12 mouse cellular contexts compared by ENCODE assay signal in genomic region chr14:61861357-61861958, GRCm38 (mm10).
DNase-seq lines count a peak whose midpoint lies in the region; ATAC-seq and TF ChIP-seq lines count a peak whose summit lies in the region.
"Had no signal": no experiment of that assay in that cellular context is flagged by ENCODE, and none has a peak within 500 bp of the region (broad histone marks: within the 10 kb centered on the region; RNA-seq: fewer than 3 reads in every experiment).

No protein-coding gene starts in this region.

- no peak overlapping the region for H3K9ac ChIP-seq in forebrain, embryonic 13.5 days
- H3K9ac ChIP-seq in midbrain, embryonic 13.5 days (replicated peaks) = no peak overlapping the region

- ATAC-seq in forebrain, embryonic 13.5 days = no peak
- no peak for ATAC-seq in midbrain, embryonic 13.5 days

- no peak for TF ChIP-seq CTCF in kidney, adult 2 months (conservative IDR thresholded peaks at IDR 0.05; ENCODE audit: insufficient read depth, insufficient read length, low read depth, low read length)
- TF ChIP-seq CTCF in cerebellum, adult 2 months (IDR thresholded peaks at IDR 0.05; ENCODE audit: borderline replicate concordance, insufficient read depth, low read depth, low read length) = no peak

- no peaks in the 10 kb centered on the region for H3K9me3 ChIP-seq in forebrain, embryonic 13.5 days (replicated peaks)
- no peaks in the 10 kb centered on the region for H3K9me3 ChIP-seq in midbrain, embryonic 13.5 days
- H3K9me3 ChIP-seq: limb, embryonic 10.5 days; midbrain, embryonic 10.5 days had no signal

- no peak overlapping the region for H3K4me3 ChIP-seq in kidney, adult 2 months (ENCODE audit: insufficient read depth, low read depth, low read length)
- no peak overlapping the region for H3K4me3 ChIP-seq in forebrain, embryonic 13.5 days
- no peak overlapping the region for H3K4me3 ChIP-seq in midbrain, embryonic 13.5 days (replicated peaks)
- H3K4me3 ChIP-seq in cerebellum, adult 2 months (replicated peaks; ENCODE audit: insufficient read depth, low read depth, low read length) = no peak overlapping the region
- H3K4me3 ChIP-seq: limb, embryonic 10.5 days; midbrain, embryonic 10.5 days had no signal

- no peaks in the 10 kb centered on the region for H3K4me1 ChIP-seq in kidney, adult 2 months (ENCODE audit: control insufficient read depth, insufficient read depth, low read length)
- H3K4me1 ChIP-seq in forebrain, embryonic 13.5 days = no peaks in the 10 kb centered on the region
- no peaks in the 10 kb centered on the region for H3K4me1 ChIP-seq in midbrain, embryonic 13.5 days (replicated peaks)
- H3K4me1 ChIP-seq in cerebellum, adult 2 months (ENCODE audit: control insufficient read depth, insufficient read depth, low read length) = no peaks in the 10 kb centered on the region
- H3K4me1 ChIP-seq: midbrain, embryonic 10.5 days had no signal

- H3K27ac ChIP-seq in kidney, adult 2 months (ENCODE audit: insufficient read depth, low read depth, low read length) = no peak overlapping the region
- no peak overlapping the region for H3K27ac ChIP-seq in forebrain, embryonic 13.5 days
- no peak overlapping the region for H3K27ac ChIP-seq in midbrain, embryonic 13.5 days
- no peak overlapping the region for H3K27ac ChIP-seq in cerebellum, adult 2 months (ENCODE audit: insufficient read depth, low read length)
- H3K27ac ChIP-seq: kidney, postnatal 0 days; limb, embryonic 10.5 days; midbrain, embryonic 10.5 days had no signal

- WGBS in kidney, adult 2 months = 95% methylated on average over 8 of the region's 8 CpGs
- 93% methylated on average over 8 of the region's 8 CpGs for WGBS in forebrain, embryonic 13.5 days
- 91% methylated on average over 8 of the region's 8 CpGs for WGBS in midbrain, embryonic 13.5 days
- 90% methylated on average over 8 of the region's 8 CpGs for WGBS in cerebellum, adult 2 months

- no peak for TF ChIP-seq POLR2A in kidney, adult 2 months (IDR thresholded peaks at IDR 0.05; ENCODE audit: low read depth, low read length)
- TF ChIP-seq POLR2A in cerebellum, adult 2 months (IDR thresholded peaks at IDR 0.05; ENCODE audit: borderline replicate concordance, insufficient read depth, low read length) = no peak

- DNase-seq in kidney, adult 2 months = peak; percentile 13
- no peak for DNase-seq in kidney, adult 8-10 months
- peak; percentile 13 to 45 for DNase-seq in spleen, postnatal 36 days (ENCODE audit: low spot score in 2 of 2)
- no peak for DNase-seq in spleen, adult 12 weeks (ENCODE audit: low spot score)
- DNase-seq in monocyte, adult 2 months (ENCODE audit: low read depth in 1 of 2, low spot score in 2 of 2) = peak; percentile 50 to 71
- no peak for DNase-seq in cerebellum, adult 2 months
- DNase-seq: cerebellum, adult 11 months had no signal

- H3K4me2 ChIP-seq in forebrain, embryonic 13.5 days = no peak overlapping the region
- no peak overlapping the region for H3K4me2 ChIP-seq in midbrain, embryonic 13.5 days (replicated peaks)

- no peaks in the 10 kb centered on the region for H3K27me3 ChIP-seq in kidney, adult 2 months (replicated peaks; ENCODE audit: control insufficient read depth, insufficient read depth, low read length)
- H3K27me3 ChIP-seq in forebrain, embryonic 13.5 days = no peaks in the 10 kb centered on the region
- no peaks in the 10 kb centered on the region for H3K27me3 ChIP-seq in midbrain, embryonic 13.5 days
- H3K27me3 ChIP-seq in cerebellum, adult 2 months (ENCODE audit: control insufficient read depth, insufficient read depth, low read length) = no peaks in the 10 kb centered on the region

- H3K36me3 ChIP-seq in kidney, adult 2 months (ENCODE audit: control insufficient read depth, insufficient read depth, low read length) = no peaks in the 10 kb centered on the region
- H3K36me3 ChIP-seq in forebrain, embryonic 13.5 days (ENCODE audit: poor library complexity, severe bottlenecking) = no peaks in the 10 kb centered on the region
- no peaks in the 10 kb centered on the region for H3K36me3 ChIP-seq in midbrain, embryonic 13.5 days
- H3K36me3 ChIP-seq: limb, embryonic 10.5 days; midbrain, embryonic 10.5 days had no signal

Comparison
In these comparisons a context has a peak if more than half of its experiments do, and no peak if none do; other contexts are left out.
1. DNase-seq: peak in kidney, adult 2 months (single experiment), spleen, postnatal 36 days (2 of 2) and monocyte, adult 2 months (2 of 2); none in kidney, adult 8-10 months (0 of 2), spleen, adult 12 weeks (single experiment) and cerebellum, adult 2 months (0 of 2).